Mouse (Mus musculus): ENCODE results near the gene Ifnab.

Gene Ifnab

GRCm38 (mm10) chr4:88691259-88691658 lies at the start of gene Ifnab:
Ifnab (minus strand) TSS chr4:88691359.
- 80% methylated on average over 2 of the region's 2 CpGs for WGBS

- 87% methylated on average over 6 of the region's 6 CpGs for WGBS
These were observed 47.9 kb upstream of the Ifnab start for GRCm38 (mm10) chr4:88739036-88739435.

GRCm38 (mm10) chr4:88738480-88738879 lies 47.3 kb upstream of the Ifnab start:
- 6% methylated on average over 2 of the region's 2 CpGs for WGBS

- WGBS: 11% methylated on average over 1 of the region's 1 CpGs
These were observed 36.2 kb upstream of the Ifnab start for GRCm38 (mm10) chr4:88727324-88727723.

- 76% methylated on average over 6 of the region's 6 CpGs for WGBS
These were observed 35.6 kb upstream of the Ifnab start for GRCm38 (mm10) chr4:88726727-88727126.

- WGBS: 75% methylated on average over 8 of the region's 8 CpGs
These were observed 32.4 kb upstream of the Ifnab start for GRCm38 (mm10) chr4:88723497-88724090.

- under 1% methylated on average over 82 of the region's 82 CpGs for WGBS
These were observed 30.9 kb upstream of the Ifnab start, which contains the start of the genes Gm26566 and Klhl9 for GRCm38 (mm10) chr4:88721791-88722721. Gm26566 (plus strand) TSS chr4:88721805. Klhl9 (minus strand) TSS chr4:88722465.

- 0% methylated on average over 1 of the region's 1 CpGs for WGBS
These were observed 27.6 kb upstream of the Ifnab start for GRCm38 (mm10) chr4:88718715-88719114.

- 76% methylated on average over 1 of the region's 1 CpGs for WGBS
These were observed 23.1 kb upstream of the Ifnab start for GRCm38 (mm10) chr4:88714281-88714680.

- 93% methylated on average over 1 of the region's 1 CpGs for WGBS
These were observed 16.1 kb upstream of the Ifnab start for GRCm38 (mm10) chr4:88707128-88707826.

GRCm38 (mm10) chr4:88705924-88706323 lies 14.8 kb upstream of the Ifnab start:
- WGBS: 48% methylated on average over 3 of the region's 3 CpGs

GRCm38 (mm10) chr4:88699301-88699700 lies 8.1 kb upstream of the Ifnab start:
- whole genome bisulfite sequencing: 95% methylated on average over 1 of the region's 1 CpGs

- 83% methylated on average over 5 of the region's 5 CpGs for WGBS
These were observed 7.6 kb upstream of the Ifnab start for GRCm38 (mm10) chr4:88698781-88699180.

- WGBS: 86% methylated on average over 4 of the region's 4 CpGs
These were observed 6.6 kb upstream of the Ifnab start for GRCm38 (mm10) chr4:88697753-88698152.

- WGBS: 72% methylated on average over 6 of the region's 6 CpGs
These were observed 5.9 kb upstream of the Ifnab start for GRCm38 (mm10) chr4:88697108-88697507.

- 32% methylated on average over 3 of the region's 3 CpGs for WGBS
These were observed 5.2 kb upstream of the Ifnab start for GRCm38 (mm10) chr4:88696237-88696884.

- whole genome bisulfite sequencing: 87% methylated on average over 2 of the region's 2 CpGs
These were observed 2.2 kb upstream of the Ifnab start for GRCm38 (mm10) chr4:88693392-88693791.

GRCm38 (mm10) chr4:88692537-88692936 lies 1.4 kb upstream of the Ifnab start:
- WGBS: 85% methylated on average over 1 of the region's 1 CpGs

GRCm38 (mm10) chr4:88683812-88684211 lies 7.3 kb downstream of the Ifnab start, which contains the start of gene Ifna2:
Ifna2 (minus strand) TSS chr4:88683912.
- WGBS: 91% methylated on average over 1 of the region's 1 CpGs

GRCm38 (mm10) chr4:88681353-88681752 lies 9.8 kb downstream of the Ifnab start:
- 47% methylated on average over 3 of the region's 3 CpGs for WGBS

GRCm38 (mm10) chr4:88680362-88680761 lies 10.8 kb downstream of the Ifnab start:
- 52% methylated on average over 8 of the region's 8 CpGs for WGBS

- WGBS: 76% methylated on average over 1 of the region's 1 CpGs
These were observed 14.3 kb downstream of the Ifnab start, which contains the start of gene Ifna16 for GRCm38 (mm10) chr4:88676824-88677223. Ifna16 (minus strand) TSS chr4:88676924.
